Mouse (Mus musculus) intestine, postnatal 0 days (tissue): ENCODE results near the gene Stag2. TPM values are rescaled to one million over a fixed set of nuclear protein-coding genes. Genes with fewer than 3 reads are reported as not detected.

Experiments
- ATAC-seq: fragments of 200-750 bp; cut with Nextera tagmentation; 2 replicates; pipeline ENCODE4 v1.8.0; 2017; ENCODE audit warnings: mild to moderate bottlenecking, moderate TSS enrichment, moderate library complexity
- H3K27ac ChIP-seq: fragments of 300-500 bp; sonication (generic); 2 replicates; pipeline ENCODE4 v1.5.1; 2014; ENCODE audit warnings: mild to moderate bottlenecking, low read depth, low read length, moderate library complexity
- H3K27me3 ChIP-seq: fragments of 300-500 bp; sonication (generic); replicated peaks from 2 replicates; pipeline ENCODE4 v1.6.1; 2014; ENCODE audit warnings: low read length, mixed read lengths; ENCODE audit not compliant: control insufficient read depth, insufficient read depth
- H3K36me3 ChIP-seq: fragments of 300-500 bp; sonication (generic); 2 replicates; pipeline ENCODE4 v1.6.1; 2014; ENCODE audit warnings: mild to moderate bottlenecking, moderate library complexity; ENCODE audit not compliant: control insufficient read depth, insufficient read depth
- H3K4me1 ChIP-seq: fragments of 300-500 bp; sonication (generic); replicated peaks from 2 replicates; pipeline ENCODE4 v1.6.1; 2014; ENCODE audit warnings: antibody characterized with exemption, low read length, mixed read lengths; ENCODE audit not compliant: control insufficient read depth, insufficient read depth
- H3K4me2 ChIP-seq: fragments of 300-500 bp; sonication (generic); replicated peaks from 2 replicates; pipeline ENCODE4 v1.6.1; 2014; ENCODE audit warnings: low read depth, mild to moderate bottlenecking, moderate library complexity
- H3K4me3 ChIP-seq: fragments of 300-500 bp; sonication (generic); 2 replicates; pipeline ENCODE4 v1.5.1; 2014; ENCODE audit warnings: low read depth, low read length
- H3K9ac ChIP-seq: fragments of 300-500 bp; sonication (generic); 2 replicates; pipeline ENCODE4 v1.6.1; 2014; ENCODE audit warnings: mild to moderate bottlenecking, low read depth, low read length
- H3K9me3 ChIP-seq: fragments of 300-500 bp; sonication (generic); 2 replicates; pipeline ENCODE4 v1.6.1; 2016; ENCODE audit warnings: mixed run types; ENCODE audit not compliant: control insufficient read depth
- CTCF ChIP-seq: sonication (generic); IDR thresholded peaks from 2 replicates; pipeline ENCODE4 v1.5.1; 2016; ENCODE audit warnings: low read depth, mild to moderate bottlenecking, control low read depth, antibody characterized with exemption, moderate library complexity
- WGBS: fragments of 180-500 bp; shearing (Covaris S2); extraction: QIAGEN DNeasy Blood & Tissue Kit; methylation state at CpG from one replicate; pipeline ENCODE4 v1.1.7; 2014; 5-methylcytosine and 5-hydroxymethylcytosine counted together
- polyA plus RNA-seq: library from polyadenylated mRNA; unstranded; fragments of >200 nt; fragmentation: Nextera tagmentation; extraction: Ambion mirVana; gene quantifications from 2 replicates; pipeline ENCODE4 v1.2.1, GENCODE M21; 2015

Gene Stag2
- polyA plus RNA-seq, 1 experiment from 2014 or later = 14.6 TPM

- WGBS = 15% methylated on average over 17 of the region's 17 CpGs
- Histone ChIP-seq H3K36me3 (no peaks in the 10 kb centered on the region), H3K4me2 (peak overlapping the region; percentile 64), H3K27ac (peak overlapping the region; percentile 92), H3K4me3 (peak overlapping the region; percentile 62), H3K27me3 (no peaks in the 10 kb centered on the region), H3K4me1 (no peaks in the 10 kb centered on the region), H3K9ac (peak overlapping the region; percentile 95), H3K9me3 (no peaks in the 10 kb centered on the region)
- no peak for TF ChIP-seq CTCF
- peak; percentile 37 for ATAC-seq
These were observed 2.8 kb downstream of the Stag2 start for GRCm38 (mm10) chrX:42151903-42152369.

DNA sequence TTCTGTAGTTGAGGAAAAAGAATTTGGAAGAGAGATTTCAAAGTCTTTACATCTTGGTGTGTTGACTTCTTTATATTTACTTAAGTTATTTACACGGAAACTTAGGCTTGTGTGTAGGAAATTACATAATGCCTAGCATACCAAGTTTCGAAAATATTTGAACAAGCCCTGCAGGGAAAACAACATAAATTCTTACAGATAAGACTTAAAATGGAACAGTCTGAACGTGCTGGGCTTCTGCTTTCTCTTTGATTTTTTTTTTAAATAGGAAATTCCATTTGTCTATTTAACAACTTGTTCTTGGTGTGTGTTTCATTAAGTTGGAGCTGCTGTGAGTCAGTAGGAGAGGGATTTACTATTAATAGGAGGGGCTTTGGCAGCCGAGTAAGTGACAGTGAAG lies 3.9 kb downstream of the Stag2 start:
- H3K27me3 ChIP-seq = no peaks in the 10 kb centered on the region
- no peak for ATAC-seq
- no peaks in the 10 kb centered on the region for H3K4me1 ChIP-seq
- H3K36me3 ChIP-seq = no peaks in the 10 kb centered on the region
- H3K4me2 ChIP-seq = peak overlapping the region; percentile 64
- no peaks in the 10 kb centered on the region for H3K9me3 ChIP-seq
- no peak overlapping the region for H3K4me3 ChIP-seq
- TF ChIP-seq CTCF = no peak
- H3K9ac ChIP-seq = no peak overlapping the region
- 21% methylated on average over 4 of the region's 4 CpGs for WGBS
- no peak overlapping the region for H3K27ac ChIP-seq

GRCm38 (mm10) chrX:42165455-42165854 lies 16.3 kb downstream of the Stag2 start:
- no peak for ATAC-seq
- no peak overlapping the region for H3K9ac ChIP-seq
- H3K4me2 ChIP-seq = no peak overlapping the region
- H3K36me3 ChIP-seq = no peaks in the 10 kb centered on the region
- WGBS = 79% methylated on average over 1 of the region's 1 CpGs
- no peaks in the 10 kb centered on the region for H3K27me3 ChIP-seq
- H3K4me1 ChIP-seq = no peaks in the 10 kb centered on the region
- H3K9me3 ChIP-seq = no peaks in the 10 kb centered on the region
- TF ChIP-seq CTCF = no peak
- no peak overlapping the region for H3K4me3 ChIP-seq
- H3K27ac ChIP-seq = no peak overlapping the region

DNA sequence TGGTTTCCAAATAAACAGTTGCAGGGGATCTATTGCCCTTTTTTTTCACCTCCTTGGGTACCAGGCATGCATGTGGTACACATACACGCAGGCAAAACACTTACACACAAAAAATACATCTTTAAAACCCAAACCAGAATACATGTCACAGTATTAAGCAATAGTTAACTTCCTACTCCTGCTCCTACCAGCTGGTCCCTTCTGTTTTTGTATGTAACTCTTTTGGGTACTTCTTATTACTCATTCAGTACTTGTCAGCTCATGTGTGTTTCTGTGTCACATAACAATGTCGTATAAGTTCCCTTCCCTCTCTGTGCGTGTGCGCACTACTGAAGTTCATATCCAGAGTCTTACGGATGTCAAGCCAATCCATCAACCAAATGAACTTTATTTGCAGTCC lies 21.7 kb downstream of the Stag2 start:
- TF ChIP-seq CTCF = no peak
- no peak for ATAC-seq
- WGBS = 83% methylated on average over 5 of the region's 5 CpGs
- H3K4me2 ChIP-seq = no peak overlapping the region
- no peaks in the 10 kb centered on the region for H3K27me3 ChIP-seq
- no peak overlapping the region for H3K9ac ChIP-seq
- no peaks in the 10 kb centered on the region for H3K36me3 ChIP-seq
- H3K4me3 ChIP-seq = no peak overlapping the region
- H3K9me3 ChIP-seq = no peaks in the 10 kb centered on the region
- no peaks in the 10 kb centered on the region for H3K4me1 ChIP-seq
- no peak overlapping the region for H3K27ac ChIP-seq

- no peak overlapping the region for H3K9ac ChIP-seq
- no peak for TF ChIP-seq CTCF
- ATAC-seq = no peak
- H3K4me2 ChIP-seq = no peak overlapping the region
- no peaks in the 10 kb centered on the region for H3K4me1 ChIP-seq
- no peak overlapping the region for H3K4me3 ChIP-seq
- no peaks in the 10 kb centered on the region for H3K27me3 ChIP-seq
- 56% methylated on average over 3 of the region's 3 CpGs for WGBS
- no peaks in the 10 kb centered on the region for H3K36me3 ChIP-seq
- no peak overlapping the region for H3K27ac ChIP-seq
- no peaks in the 10 kb centered on the region for H3K9me3 ChIP-seq
These were observed 38.5 kb downstream of the Stag2 start for GRCm38 (mm10) chrX:42187590-42187989.

GRCm38 (mm10) chrX:42188825-42189426 lies 39.8 kb downstream of the Stag2 start:
- Histone ChIP-seq H3K36me3 (no peaks in the 10 kb centered on the region), H3K4me3 (no peak overlapping the region), H3K27me3 (no peaks in the 10 kb centered on the region), H3K9me3 (no peaks in the 10 kb centered on the region), H3K9ac (no peak overlapping the region), H3K4me2 (no peak overlapping the region), H3K4me1 (no peaks in the 10 kb centered on the region), H3K27ac (no peak overlapping the region)
- ATAC-seq = no peak
- 75% methylated on average over 2 of the region's 2 CpGs for WGBS
- TF ChIP-seq CTCF = no peak
